Mouse (Mus musculus): ENCODE data around the gene Ctu1.
"Not testable (repeated sequence)": the region's sequence is repeated elsewhere in the genome, so short reads cannot be mapped to it uniquely, and the experiment has no call there.

The Ctu1 gene

DNA sequence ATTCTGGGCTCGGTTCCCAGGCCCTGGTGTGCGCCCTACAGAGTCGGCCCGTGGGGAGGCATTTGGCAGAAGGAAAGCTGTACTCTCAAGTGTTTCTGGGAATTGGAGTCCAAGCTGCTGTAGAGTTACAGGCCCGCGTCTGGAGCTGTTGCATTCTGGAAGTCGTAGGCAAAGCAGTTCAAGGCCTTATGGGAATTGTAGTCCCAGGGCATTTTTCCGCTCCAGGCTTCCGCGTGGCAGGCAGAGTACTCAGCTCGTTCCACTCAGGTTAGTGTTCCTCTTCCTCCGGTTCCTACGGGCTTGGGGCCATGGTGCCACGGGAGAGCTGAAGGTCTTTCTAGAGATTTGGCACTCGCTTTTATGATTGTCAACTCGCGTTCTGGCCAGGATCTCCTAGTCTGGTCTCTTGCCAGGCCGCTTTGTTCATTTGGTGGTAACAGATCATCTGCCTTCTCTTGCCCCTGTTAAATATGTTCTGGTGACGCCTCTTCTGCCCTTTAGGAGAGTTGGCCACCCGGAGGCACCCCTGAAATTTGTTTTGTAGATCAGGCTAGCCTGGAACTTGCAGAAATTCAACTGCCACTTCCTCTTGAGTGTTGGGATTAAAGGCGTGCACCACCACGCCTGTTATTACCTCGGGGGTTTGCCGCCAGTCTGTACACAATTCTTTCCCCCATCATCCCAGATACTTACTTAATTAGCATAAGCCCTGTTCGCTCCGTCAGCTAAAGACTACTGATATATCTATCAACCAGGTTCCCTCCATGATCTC lies at the start of gene Ctu1:
TSS of gene Ctu1 (plus strand) at position 208 of the 772 bp plus-strand sequence.
- peak; percentile 88 for DNase-seq

DNA sequence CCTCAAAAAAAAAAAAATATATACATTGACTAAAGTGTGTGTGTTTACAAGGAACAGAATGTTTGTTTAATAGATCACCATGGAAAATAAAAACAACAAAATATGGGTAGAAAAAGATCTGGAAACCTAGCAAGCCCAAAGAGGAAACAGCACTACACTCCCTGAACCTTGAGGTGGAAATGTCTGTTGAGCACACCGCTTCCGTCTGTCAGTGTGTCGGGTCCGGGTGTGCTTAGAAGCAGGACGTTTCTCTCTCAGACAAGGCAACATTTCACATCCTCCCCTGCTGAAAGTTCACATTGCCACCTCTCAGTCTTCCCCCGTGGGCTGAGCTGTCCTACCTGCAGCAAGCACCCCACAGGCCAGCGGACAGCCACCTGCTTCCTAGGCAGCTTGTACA lies 48.9 kb upstream of the Ctu1 start:
- no peak for DNase-seq

DNA sequence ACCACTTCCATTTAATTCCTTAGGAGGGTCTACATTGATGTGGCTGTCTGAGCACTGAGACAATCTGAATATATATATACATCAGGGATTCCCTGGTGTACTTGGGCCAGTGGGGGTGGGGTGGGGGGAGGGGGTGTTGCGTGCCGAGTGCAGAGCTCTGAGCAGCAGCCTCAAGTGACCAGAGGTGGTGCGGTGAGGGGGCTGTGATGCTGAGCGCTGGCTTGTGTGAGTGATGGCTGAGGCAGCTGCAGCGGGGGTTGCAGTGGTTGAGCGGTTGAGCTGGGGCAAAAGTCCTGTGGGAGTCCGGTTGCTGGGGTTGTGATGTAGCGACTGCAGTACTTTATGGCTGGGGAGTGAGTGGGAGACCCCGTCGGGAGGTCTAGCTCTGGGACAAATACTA lies 48.0 kb upstream of the Ctu1 start:
- DNase-seq = no peak

DNA sequence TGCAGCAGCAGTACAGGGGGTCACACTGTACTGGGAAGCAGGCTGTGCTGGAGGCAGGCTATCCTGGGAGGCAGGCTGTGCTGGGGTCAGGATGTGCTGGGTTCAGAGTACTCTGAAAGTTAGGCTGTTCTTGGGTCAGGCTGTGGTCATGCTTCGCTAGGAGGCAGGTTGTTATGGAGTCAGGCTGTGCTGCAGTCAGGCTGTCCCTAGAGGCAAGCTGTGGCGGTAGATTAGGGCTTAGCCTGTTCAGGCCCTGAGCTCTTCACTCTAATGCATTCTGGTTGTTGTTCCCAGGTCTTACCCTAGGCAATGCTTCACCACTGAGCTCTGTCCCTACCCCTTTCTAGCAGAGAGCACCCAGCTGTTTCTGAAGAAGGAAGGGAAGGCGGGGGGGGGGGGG lies 46.8 kb upstream of the Ctu1 start:
- no peak for DNase-seq

DNA sequence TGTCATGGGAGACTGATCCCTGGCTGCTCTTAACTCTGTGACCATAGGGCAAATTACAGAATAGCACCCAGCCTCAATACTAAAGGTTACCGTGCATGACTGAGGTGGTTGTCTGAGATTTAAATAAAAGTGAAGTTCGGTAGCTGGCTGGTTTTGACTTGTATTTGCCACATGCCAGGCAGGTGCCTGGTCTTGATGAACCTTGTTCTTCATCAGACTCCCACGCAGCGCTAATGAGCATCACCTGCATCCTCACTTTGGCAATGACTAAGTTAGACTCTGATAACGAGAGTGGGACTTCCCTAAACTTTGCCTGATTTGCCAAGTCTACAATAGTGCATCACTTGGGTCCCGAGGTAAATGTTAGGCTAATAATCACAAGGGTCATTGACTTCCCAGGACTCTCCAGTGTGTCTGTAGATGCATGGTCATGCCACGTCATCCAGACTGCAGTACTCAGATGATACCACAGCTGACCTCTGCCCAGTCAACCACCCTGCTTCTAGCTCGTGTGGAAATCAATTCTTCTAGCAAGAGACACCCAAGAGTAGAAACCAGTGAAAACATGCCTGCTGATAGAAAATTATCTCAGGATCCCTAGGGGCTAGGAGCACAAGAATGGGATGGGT lies 45.9 kb upstream of the Ctu1 start:
- no peak for DNase-seq

DNA sequence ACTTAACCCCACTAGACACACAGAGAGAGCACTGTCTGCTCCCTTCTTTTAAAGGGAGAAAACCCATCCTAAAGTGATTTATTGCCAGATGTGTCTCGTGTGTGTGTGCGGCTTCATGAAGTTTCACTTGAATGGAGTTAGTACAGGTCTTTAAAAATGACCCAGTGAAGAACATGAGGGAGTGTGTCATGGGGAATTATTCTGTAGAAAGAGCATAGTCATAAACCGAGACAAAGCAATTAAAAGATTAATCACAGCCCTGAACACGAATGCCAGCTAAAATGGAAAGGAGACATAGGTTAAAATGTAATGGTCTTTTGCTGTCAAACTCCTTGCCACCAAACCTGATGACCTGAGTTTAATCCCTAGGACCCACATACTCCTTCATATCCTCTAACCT lies 37.9 kb upstream of the Ctu1 start:
- DNase-seq = no peak

DNA sequence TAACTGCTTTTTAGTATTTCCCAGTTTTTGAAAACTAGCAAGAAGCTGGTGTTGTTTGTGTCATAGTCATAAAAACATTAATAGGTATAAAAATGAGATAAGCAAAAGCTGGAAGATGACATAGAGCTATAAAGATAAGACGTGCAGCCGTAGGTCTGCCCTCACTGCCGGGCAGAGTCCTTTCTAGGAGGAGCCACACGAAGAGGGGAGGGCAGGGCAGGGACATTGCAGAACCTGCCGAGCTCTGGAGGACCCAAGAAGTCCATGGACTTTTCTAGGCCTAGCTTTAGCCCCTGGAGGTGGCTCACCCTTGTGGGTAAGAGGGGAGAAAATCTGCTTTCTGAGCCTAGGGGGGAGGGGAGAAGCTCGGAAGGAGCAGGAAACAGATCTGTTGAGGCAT lies 37.3 kb upstream of the Ctu1 start, which contains the start of gene Ceacam18:
TSS of gene Ceacam18 (plus strand) at position 208 of the 400 bp plus-strand sequence.
- DNase-seq = no peak

DNA sequence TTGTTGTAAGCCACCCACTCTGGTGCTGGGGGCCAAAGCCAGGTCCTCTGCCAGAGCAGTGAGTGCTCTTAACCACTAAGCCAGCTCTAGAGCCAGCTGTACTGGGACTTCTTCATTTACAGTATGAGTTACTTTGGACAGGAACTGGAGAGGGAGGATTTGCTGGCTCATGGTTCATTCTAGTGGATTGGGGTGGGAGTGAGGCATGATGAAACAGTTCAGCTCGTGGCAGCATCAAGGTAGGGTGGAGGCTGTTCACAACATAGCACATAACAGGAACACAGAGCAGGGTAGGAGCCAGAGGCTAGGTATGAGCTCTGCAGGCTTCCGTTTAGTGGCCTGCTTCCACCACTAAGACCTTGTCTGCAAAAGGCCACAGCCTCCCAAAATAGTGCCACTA lies 35.6 kb upstream of the Ctu1 start:
- no peak for DNase-seq

DNA sequence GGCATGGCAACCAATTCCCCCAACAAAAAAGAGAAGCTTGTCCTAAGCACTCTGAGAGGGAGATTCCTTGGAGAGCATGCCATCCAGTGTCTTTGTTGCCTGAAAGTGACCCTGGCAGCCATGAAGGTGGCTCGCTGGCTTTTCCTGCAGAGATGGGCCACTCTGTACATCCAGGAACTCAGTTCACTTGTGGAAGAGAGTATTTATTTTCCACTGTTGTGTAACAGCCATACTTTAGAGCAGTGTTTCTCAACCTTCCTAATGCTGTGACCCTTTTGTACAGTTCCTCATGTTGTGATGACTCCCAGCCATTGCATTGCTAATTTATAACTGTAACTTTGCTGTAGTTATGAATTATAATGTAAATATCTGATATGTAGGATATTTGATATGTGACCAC lies 34.7 kb upstream of the Ctu1 start:
- no peak for DNase-seq

DNA sequence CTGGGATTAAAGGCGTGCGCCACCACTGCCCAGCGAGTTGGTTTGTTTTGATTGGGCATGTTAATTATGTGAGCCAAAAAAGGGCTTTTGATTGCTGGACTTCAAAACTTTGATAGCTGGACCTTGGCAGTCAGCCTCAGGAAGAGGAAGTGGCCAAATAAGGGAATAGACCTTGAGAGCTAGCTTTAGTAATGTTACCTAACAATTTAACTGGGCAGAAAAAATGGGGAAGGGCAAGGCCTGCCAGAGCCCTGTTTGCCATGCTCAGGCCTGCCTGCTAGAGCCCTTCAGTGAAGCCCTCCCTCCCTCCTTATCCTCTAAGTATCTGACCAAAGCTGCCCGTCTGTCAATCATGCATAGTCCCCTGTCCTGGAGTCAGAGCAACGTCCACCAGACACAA lies 29.2 kb upstream of the Ctu1 start:
- DNase-seq = no peak

DNA sequence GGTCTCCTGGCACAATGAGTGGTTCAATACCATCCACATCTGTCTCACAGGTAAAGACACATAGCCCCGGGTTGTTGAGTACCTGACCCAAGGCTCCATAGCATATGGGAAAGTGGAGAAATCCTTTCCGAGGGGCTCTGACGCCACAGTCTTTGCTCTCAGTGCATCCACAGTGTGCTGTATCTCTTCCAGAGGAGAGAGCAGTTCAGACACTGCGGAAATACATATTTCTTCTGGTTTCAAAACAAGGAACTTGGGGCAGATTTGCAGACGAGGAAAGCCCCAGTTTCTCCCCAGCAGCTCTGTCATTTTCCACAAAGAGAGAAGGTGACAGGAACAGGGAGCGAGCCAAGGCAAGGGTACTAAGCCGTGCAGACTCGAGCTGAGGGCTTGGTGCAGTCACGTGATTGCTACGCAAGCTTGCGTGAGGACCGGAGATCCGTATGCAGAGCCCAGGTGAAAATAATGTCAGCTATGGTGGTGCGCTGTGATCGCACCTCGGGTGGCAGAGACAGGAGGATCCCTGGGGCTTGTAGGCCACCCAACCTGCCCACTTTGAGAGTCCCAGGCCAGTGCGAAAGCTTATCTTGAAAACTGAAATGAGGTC lies 28.7 kb upstream of the Ctu1 start:
- no peak for DNase-seq

DNA sequence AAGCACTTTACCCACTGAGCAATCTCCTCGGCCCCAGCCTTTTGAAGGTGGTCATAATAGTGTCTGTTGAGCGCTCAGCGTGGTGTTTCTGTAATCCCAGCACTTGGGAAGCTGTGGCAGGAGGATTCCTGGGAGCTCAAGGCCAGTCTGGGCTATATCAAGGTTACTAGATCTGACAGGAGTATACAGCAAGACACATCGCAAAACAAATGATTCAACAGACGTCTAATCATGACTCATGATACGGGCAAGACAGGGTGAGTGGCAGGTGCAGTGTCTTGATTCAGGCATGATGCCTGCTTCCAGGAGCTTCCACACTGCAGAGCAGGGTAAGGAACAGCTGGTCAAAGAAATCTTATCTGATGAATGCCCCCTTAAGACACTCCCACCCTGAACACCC lies 19.1 kb upstream of the Ctu1 start:
- DNase-seq = no peak

DNA sequence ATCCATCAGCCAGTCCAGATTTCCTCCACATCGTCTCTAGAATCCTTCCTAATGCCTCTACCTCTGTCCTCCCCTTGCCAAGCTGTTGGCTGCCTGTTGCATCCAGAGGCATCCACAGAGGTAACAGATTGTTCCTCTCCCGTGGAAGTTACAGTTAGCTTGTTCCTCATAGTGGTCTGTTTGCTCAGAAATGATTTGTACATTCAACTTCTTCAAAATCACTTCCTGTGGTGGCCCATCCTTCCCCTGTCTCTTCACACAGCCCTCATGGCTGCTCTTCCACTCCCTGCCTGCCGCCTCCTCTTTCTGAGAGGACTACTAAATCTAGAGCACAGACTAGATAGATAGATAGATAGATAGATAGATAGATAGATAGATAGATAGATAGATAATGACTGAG lies 17.3 kb upstream of the Ctu1 start:
- no peak for DNase-seq

DNA sequence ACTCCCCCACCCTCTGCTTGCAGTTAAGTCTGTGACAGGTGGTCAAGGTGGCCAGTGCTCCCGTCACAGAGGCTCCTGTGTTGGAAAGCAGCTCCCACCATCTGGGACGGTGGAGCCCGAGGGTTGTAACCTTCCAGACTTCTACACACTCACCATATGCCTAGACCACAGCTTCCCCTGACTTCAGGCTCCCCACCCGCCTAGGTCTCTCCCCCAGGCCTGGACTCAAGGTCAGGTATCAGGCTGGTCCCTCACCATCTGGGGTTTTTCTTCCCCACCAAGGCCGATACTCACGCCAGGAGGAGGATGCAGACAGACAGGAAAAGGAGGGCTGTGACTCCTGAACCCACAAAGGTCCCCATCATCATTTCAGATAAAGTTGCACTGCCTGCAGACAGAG lies 15.6 kb upstream of the Ctu1 start:
- no peak for DNase-seq

DNA sequence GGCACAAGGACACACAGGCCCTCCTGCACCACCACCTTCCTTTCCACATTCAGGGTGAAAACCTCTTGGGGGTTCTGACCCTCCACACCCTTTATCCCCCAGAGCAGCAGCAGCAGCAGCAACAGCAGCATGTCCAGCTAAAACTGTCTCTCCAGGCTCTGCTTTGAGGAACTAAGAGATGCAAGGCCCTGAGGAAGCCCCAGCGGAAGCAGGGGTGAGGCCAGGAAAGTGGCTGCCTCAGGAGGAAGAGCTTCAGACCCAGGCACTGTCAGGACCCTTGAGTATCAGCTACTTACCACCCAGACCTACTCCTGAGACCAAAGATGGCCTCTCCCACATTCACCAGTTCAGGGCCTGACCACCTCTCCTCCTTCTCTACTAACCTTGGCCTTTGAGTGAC lies 11.8 kb upstream of the Ctu1 start, which contains the start of gene Siglece:
TSS of gene Siglece (minus strand) at position 160 of the 400 bp plus-strand sequence.
- DNase-seq = no peak

DNA sequence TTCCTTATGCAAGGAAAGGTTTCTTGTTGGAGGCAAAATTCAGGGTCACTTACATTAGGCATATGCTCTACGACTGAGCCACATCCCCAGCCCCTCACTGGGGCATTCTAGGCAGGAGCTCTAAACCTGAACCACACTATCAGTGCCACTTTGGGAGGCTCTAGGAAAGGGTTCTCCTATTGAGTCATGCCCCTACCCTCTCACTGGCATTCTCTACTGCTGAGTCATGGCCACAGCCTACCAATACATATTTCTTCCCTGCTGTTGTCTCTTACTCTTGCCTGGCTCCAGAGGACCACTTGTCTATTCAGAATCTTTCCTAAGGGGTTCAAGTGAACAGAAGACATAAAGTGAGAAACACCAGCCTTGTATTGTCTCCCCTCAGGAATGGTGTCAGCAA lies 9.0 kb upstream of the Ctu1 start:
- no peak for DNase-seq

DNA sequence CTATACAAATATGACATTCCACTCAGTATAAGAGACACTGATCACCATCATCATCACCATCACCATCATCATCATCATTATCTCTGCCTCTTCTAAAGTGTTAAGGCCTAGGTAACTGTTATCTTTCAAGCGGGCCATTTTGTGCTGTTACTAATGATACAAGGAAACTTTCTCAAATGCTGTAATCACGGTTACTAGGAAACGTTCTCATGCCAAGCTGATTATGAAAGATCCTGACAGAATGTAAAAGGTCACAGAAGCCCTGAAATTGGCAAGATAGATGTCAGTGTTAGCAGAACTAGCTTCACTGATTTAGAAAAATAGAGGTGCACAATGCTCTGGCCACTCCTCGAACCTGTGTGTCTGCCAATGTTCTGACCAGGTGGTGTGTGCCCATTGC lies 4.6 kb upstream of the Ctu1 start:
- DNase-seq = not testable (repeated sequence)

DNA sequence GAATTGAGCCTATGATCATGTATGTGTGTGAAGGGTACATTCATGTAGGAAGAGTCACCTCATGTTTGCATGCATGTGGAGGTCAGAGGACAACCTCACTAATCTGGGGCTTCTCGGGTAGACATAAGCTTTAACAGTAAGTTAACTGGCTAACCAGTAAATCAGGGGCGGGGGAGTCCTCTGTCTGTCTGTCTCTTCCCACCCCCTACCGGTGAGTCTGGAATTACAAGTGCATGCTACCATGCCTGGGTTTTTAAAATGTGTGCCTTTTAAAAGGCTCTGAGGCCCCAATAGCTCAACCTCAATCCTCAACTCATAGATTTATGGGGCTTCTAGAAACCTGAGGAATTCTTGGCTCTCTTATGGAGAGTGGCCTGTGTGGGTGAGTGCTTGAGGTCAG lies 3.2 kb upstream of the Ctu1 start:
- no peak for DNase-seq

DNA sequence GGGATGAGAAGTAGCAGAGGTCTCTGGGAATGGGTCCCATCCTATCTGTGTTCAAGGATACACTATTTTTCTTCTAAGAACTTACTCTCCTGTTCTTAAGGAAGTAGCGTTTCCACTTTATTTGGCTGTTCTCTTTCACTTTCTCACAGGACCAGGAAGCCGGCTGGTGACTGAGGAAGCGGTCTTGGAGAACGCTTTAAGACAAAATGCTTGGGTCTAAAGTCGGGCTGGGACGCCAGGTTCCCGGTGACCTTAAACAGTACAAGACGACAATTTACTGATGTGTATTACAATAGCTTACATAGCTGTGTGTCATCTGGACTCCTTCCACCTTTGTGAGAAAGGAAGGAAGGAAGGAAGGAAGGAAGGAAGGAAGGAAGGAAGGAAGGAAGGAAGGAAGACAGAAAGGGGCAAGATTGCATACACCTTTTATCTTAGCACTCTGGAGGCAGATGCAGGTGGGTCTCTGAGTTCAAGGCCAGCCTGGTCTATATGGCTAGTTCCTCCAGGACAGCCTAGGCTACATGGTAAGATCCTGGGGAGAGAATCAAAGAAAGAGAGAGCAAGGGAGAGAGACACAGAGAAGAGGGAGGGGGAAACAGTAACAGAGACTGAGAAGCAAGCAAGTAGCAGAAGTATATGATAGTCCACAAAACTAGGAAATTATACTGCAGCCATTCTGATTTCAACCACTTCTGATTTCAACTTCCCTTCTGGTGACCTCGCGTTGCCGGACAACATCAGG lies 580 bp upstream of the Ctu1 start:
- no peak for DNase-seq

DNA sequence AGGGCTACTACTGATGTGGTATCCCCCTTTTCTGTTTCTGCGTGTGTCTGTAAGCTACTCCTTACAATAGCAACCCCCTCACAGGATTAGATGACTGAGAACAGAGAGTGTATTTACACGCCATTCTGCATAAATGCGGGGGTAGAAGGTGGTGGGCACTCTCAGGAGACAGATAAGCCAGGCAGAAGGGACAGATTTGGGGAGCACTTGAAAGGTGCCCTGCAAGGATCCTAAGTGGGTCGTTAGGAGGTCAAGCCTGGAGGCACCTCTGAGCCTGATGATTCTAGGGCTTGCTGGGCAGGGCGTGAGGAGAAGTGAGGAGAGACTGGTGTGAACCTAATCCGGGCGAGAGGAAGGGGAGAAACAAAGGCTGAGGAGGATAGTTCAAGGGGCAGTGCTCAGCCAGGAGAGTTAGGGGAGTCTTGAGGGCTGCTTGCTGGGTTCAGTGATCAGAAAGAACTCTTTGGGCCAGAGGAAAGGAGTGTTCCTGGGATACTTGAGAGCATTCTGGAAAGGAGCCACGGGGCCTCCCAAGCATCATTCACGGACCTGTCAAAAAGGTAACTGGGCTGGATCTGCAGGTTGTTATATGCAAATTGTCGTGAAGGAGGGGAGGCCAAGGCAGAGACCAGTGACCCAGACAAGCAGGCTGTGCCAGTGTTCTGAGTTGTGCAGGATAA lies 905 bp downstream of the Ctu1 start:
- DNase-seq = no peak

DNA sequence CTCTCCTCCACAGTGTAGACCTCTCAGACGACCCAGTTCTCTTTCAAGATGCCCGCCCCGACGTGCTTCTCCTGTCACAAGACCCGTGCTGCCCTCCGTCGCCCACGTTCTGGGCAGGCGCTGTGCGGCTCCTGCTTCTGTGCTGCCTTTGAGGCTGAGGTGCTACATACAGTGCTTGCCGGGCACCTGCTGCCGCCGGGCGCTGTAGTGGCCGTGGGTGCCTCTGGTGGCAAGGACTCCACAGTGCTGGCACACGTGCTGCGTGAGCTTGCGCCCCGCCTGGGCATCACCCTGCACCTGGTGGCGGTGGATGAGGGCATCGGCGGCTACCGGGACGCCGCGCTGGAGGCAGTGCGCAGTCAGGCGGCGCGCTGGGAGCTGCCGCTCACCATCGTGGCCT lies 3.3 kb downstream of the Ctu1 start:
- no peak for DNase-seq

DNA sequence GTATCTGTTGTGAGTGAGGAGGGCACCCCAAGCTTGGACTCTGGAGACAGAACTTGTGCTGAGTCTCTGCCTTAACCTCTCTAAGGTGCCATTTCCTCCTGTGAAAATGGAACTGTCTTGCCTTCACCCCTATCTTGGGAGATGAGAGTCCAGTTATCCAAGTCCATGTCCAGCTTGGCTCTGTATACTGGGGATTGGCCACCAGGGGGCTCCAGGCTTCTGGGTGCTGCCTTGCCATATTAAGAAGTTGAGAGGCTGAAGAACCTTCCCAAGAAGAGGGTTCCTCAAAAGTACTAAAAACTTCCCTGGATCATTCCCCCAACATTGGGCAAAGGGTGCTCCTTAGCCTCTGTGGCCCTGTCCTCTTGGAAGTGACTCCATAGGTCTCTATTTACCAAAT lies 6.7 kb downstream of the Ctu1 start:
- DNase-seq = no peak

DNA sequence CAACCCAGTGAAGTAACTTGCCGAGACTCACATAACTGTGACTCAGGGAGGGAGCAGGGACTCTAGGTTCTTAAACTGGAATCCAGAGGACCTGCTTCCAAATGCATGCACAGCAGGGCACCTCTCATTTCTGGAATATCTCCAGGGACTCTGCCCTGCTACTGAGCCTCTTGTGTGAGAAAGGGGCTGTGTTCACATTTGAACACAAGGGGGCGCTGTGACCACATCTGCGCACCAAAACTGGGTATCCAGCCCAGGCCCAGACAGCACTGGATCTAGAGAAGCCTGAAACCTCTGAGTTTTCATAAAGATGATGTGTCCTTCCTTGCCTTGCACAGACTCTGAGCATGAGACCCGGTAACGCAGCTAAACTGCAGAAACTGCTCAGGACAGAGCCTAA lies 9.1 kb downstream of the Ctu1 start:
- peak; percentile 59 for DNase-seq
